Mouse (Mus musculus): ENCODE measurements at regions not wholly inside any gene's neighbourhood (a gene's known extent, or its start where the extent isn't known, plus 50 kb on each side); places are given as distances from the start of the nearest gene placed in this dataset.

DNA sequence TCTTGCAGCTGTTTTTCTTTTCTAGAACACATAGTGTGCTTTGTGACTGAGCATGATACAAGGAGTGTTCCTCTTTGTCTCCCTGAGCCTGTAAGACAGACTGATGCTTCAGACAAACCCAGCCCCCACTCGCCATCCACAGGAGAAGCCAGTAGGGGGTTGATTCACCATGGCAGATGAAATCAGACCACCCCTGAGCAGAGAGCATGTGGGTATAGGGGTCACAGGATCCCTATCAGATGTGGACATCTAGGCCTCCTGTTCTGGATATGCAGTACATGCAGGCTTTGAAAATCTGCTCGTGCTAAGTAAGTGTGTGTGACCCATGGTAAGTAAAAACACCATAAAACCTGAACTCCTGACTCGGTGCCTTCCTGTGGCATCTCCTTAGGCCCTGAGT lies 153.0 kb downstream of the Chic2 start:
- TF ChIP-seq CTCF (IDR thresholded peaks at IDR 0.05; ENCODE audit: low read depth, low read length), result no peak
- TF ChIP-seq POLR2A (IDR thresholded peaks at IDR 0.05; ENCODE audit: extremely low read depth, insufficient read depth, low read length), result no peak

Data from liver, adult 2 months (tissue).